Mouse (Mus musculus) layer of hippocampus, adult 2 months (tissue): ENCODE results near the gene Tchh. TPM values are rescaled to one million over a fixed set of nuclear protein-coding genes. Genes with fewer than 3 reads are reported as not detected.
A peak's percentile ranks its signal among the peaks of the same experiment; 100 is the strongest.
"Not testable (repeated sequence)": the region's sequence is repeated elsewhere in the genome, so short reads cannot be mapped to it uniquely, and the experiment has no call there.

Source experiments
- DNase-seq, 2 experiments: peaks; one replicate each; pipeline ENCODE4 v3.0.0; 2022; ENCODE audit warnings: low spot score in 2 of 2
- H3K27ac ChIP-seq: fragments of 200-600 bp; 2 replicates; pipeline ENCODE4 v1.8.1; 2022
- H3K4me3 ChIP-seq: fragments of 200-600 bp; 2 replicates; pipeline ENCODE4 v1.8.1; 2022; ENCODE audit warnings: mild to moderate bottlenecking
- CTCF ChIP-seq: fragments of 200-600 bp; conservative IDR thresholded peaks from 2 replicates; pipeline ENCODE4 v1.8.1; 2022; ENCODE audit warnings: antibody characterized with exemption, mild to moderate bottlenecking, moderate library complexity
- microRNA-seq, 2 experiments: library from miRNA; unstranded; fragments of <30 nt; microRNA quantifications; one replicate each; pipeline ENCODE4 v1.2.0; 2021
- total RNA-seq, 2 experiments: library from RNA; stranded (reverse); gene quantifications; 2 replicates each; pipeline ENCODE4 v1.2.3; 2021

Gene Tchh
- total RNA-seq, 2 experiments from 2014 or later = 1.4 to 1.6 TPM

- H3K4me3 ChIP-seq = no peak overlapping the region
- H3K27ac ChIP-seq = no peak overlapping the region
- no peak for TF ChIP-seq CTCF
- no peak for DNase-seq
Measured at GRCm38 (mm10) chr3:93466556-93466955, 24.4 kb downstream of the Tchh start.

GRCm38 (mm10) chr3:93467130-93467529 is 25.0 kb downstream of the Tchh start:
- no peak for TF ChIP-seq CTCF
- Histone ChIP-seq H3K27ac (no peak overlapping the region), H3K4me3 (no peak overlapping the region)
- no peak for DNase-seq

DNA sequence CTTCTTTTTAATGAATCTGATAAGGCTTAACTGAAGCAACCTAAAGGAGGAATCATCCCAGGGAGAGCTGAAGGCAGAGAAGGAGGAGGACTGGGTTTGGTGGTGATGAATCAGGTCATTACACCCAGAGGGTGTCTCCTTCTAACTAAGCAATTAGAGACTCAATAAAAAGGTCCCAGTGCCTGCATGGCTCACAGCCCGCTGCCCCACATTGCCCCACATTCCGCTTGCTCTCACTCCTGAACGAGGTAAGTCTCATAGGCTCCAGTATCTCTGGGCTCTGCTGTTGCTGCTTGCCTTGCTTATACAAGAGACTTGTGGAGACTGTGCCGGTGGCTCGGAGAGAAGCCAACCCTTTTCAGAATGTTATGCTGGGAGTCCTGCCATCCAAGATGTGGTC is 26.4 kb downstream of the Tchh start, which contains the start of gene Tchhl1:
TSS of gene Tchhl1 (plus strand) at position 194 of the 400 bp plus-strand sequence.
- Histone ChIP-seq H3K27ac (no peak within 1 kb of the TSS), H3K4me3 (no peak within 1 kb of the TSS)
- DNase-seq = no peak
- no peak for TF ChIP-seq CTCF

- no peak for DNase-seq
- no peak for TF ChIP-seq CTCF
- Histone ChIP-seq H3K4me3 (no peak overlapping the region), H3K27ac (no peak overlapping the region)
Measured at GRCm38 (mm10) chr3:93469629-93470028, 27.5 kb downstream of the Tchh start.

DNA sequence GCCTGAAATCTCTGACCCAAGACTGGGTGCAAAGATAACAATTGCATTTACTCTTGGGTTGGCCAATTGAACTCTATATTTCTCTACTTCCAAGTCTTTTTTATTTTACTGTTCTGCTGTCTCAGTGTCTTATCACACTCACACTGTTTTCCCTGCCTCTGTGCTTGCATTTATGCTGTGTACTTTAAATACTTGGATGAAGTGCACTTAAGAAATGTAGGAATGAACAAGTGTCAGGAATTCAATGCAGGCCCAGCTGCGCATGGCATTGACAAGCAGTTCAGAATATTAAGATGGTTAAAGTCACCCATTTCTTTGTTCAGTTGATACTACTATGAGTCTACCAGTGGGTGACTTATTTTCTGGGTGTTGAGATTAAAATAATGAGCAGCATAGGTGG is 37.9 kb downstream of the Tchh start:
- no peak for TF ChIP-seq CTCF
- no peak for DNase-seq
- no peak overlapping the region for H3K27ac ChIP-seq
- no peak overlapping the region for H3K4me3 ChIP-seq

GRCm38 (mm10) chr3:93481982-93482616 is 40.0 kb downstream of the Tchh start:
- TF ChIP-seq CTCF = no peak
- no peak for DNase-seq
- no peak overlapping the region for H3K4me3 ChIP-seq
- H3K27ac ChIP-seq = no peak overlapping the region

GRCm38 (mm10) chr3:93485611-93486010 is 43.5 kb downstream of the Tchh start:
- no peak for TF ChIP-seq CTCF
- no peak for DNase-seq
- H3K4me3 ChIP-seq = no peak overlapping the region
- no peak overlapping the region for H3K27ac ChIP-seq

GRCm38 (mm10) chr3:93488541-93488940 is 46.4 kb downstream of the Tchh start:
- Histone ChIP-seq H3K4me3 (no peak overlapping the region), H3K27ac (no peak overlapping the region)
- DNase-seq = no peak
- no peak for TF ChIP-seq CTCF

DNA sequence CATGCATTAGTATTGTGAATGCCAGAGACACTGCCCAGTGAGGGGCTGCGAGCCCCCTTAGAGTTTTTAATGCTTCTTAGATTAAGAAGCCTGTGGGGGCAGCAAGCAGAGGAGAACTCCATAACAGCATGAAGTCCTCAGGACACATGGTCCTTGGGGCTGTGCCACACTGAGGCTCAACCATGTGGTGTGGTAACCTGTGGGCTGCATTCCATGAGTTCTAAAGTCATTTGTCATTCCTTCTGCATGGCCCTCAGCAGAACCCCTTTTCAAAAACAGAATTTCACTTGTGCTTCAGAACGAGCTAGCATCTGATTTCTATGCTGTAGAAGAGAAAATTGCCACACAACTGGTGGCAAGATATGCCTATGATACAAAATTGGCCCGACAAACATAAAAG is 50.0 kb downstream of the Tchh start:
- Histone ChIP-seq H3K27ac (no peak overlapping the region), H3K4me3 (no peak overlapping the region)
- no peak for DNase-seq
- TF ChIP-seq CTCF = no peak

DNA sequence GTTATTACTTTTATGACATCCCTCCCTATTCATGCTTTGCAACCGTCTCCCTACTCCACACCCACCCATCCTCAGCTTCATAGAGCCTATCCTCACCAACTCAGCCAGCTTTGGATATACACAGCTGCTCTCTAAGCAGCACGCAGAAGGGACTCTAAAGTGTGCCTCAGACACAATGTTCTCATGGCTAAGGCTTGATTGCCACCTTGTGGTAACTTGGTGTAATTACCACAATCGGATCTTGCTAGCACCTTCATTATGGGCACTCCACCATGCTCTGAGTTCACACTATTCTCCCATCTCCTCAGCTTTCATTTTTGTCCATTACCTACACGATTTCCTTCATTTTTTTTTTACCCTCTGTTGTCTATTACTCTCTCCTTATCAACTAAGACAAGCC is 51.9 kb downstream of the Tchh start:
- peak; percentile 88 for TF ChIP-seq CTCF
- peak; percentile 66 to 69 for DNase-seq
- Histone ChIP-seq H3K27ac (no peak overlapping the region), H3K4me3 (no peak overlapping the region)

DNA sequence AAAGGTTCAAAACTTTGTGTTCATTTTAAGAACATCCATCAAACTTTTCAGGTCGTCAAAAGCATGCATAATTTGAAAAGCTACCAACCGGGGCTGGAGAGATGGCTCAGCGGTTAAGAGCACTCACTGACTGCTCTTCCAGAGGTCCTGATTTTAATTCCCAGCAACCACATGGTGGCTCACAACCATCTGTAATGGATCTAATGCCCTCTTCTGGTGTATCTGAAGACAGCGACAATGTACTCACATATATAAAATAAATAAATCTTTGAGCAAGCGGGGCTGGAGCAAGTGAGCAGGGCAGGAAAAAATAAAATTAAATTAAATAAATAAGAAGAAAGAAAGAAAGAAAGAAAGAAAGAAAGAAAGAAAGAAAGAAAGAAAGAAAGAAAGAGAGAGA is 52.6 kb downstream of the Tchh start:
- TF ChIP-seq CTCF = peak; percentile 52
- H3K4me3 ChIP-seq, DNase-seq, H3K27ac ChIP-seq: not testable (repeated sequence)

DNA sequence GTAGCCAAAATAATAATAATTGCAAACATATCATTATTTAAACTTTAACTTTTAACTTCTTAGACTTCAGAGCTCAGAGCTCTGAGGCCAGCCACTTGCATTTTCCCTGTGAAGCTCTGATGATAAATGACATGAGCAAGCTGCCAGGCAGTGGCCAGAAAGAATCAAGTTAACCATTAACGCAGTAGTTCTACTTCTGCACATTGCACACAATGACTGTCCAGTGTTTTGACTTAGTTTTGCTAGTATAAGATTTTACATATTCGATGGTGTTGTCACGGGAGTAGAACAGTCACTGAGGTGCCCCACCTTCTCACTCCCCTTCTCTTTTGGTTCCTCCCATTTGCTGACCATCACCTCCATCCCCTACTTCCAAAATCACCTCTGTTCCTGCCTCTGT is 55.0 kb downstream of the Tchh start:
- Histone ChIP-seq H3K4me3 (no peak overlapping the region), H3K27ac (no peak overlapping the region)
- no peak for DNase-seq
- no peak for TF ChIP-seq CTCF

Small RNA genes within 50 kb of the gene (microRNA-seq; reads per million reads assigned to microRNA genes)
- 0 reads per million in 2 experiments for gene Gm22752

Other genes starting within 250 kb of the Tchh start
- gene Flg2, start 245.1 kb upstream of the Tchh start, total RNA-seq = not detected
- not detected for gene Flg, start 168.8 kb upstream of the Tchh start, total RNA-seq
- not detected for gene Hrnr, start 122.6 kb upstream of the Tchh start, total RNA-seq
- not detected for gene Rptn, start 48.6 kb upstream of the Tchh start, total RNA-seq
- not detected for gene Tchhl1, start 26.4 kb downstream of the Tchh start, total RNA-seq
- 1 to 10 TPM; 6.8 to 7.4 TPM for gene S100a11, start 78.2 kb downstream of the Tchh start, total RNA-seq
- gene S100a10, start 112.8 kb downstream of the Tchh start, total RNA-seq = 10 to 100 TPM; 18.7 to 23.6 TPM
- not detected for gene Tdpoz2, start 210.4 kb downstream of the Tchh start, total RNA-seq
- gene Tdpoz1, start 234.0 kb downstream of the Tchh start, total RNA-seq = not detected